Mouse (Mus musculus) MN1 (cell line): ENCODE measurements around the gene Umps.

ENCODE experiments used
- DNase-seq: peaks from one replicate; pipeline ENCODE4 v3.0.0-alpha.2; 2016; ENCODE audit warnings: low spot score

Gene Umps

DNA sequence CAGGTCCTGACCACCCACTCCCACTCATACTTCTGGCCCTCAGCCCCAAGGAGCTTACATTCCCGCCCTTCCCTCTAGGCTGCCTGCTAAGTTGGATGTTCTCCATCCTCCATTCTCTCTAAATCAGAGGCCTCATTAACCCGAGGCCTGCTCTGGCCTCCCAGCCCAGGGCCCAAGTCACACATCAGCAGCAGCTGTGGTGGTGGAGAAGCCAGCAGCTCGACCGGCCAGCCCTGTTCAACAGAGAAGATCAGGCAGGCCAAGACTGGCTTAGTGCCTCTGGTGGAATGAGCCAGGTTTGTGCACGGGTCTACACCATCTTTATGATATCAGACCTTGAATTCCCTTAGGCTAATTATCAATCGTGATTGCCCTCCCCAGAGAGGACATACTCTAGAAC is 36.1 kb downstream of the Umps start:
- no peak for DNase-seq

- DNase-seq: no peak
Measured at GRCm38 (mm10) chr16:33928788-33929462, 37.9 kb downstream of the Umps start.

GRCm38 (mm10) chr16:33927263-33927824 is 39.5 kb downstream of the Umps start:
- no peak for DNase-seq

DNA sequence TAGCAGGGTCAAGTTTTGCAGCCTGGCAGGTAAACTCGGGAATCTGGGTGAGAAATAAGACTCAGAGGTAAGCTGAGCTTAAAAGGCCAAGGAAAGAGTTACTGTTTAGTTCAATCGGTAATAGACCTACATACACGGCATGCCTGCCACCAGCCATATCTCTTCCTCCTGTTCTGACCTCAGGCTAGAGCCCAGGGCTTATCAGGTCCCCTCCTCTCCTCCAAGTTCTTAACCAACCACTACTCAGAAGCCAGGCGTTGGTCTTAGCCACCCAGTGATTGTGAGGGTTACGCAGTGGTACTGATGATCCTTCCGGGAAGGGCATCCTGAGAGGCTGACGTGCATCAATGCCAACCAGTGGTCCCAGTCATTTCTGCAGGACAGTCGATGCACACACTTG is 43.1 kb downstream of the Umps start:
- DNase-seq: no peak

DNA sequence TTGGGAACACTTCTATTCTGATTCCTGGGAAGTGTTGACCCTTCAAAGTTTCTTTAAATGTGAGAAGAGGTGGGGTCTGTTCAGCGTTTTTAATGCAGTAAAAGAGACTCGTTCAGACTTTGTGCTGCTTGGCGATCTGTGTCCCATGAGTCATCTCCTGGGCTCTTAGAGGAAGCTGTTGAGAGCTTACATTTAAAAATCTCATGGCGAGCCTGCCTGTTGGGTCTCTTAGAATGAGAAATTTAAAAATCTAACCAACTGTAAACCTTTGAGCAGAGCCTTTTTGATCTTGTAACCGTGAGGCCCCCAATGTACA is 43.9 kb downstream of the Umps start:
- no peak for DNase-seq

- no peak for DNase-seq
Measured at GRCm38 (mm10) chr16:33922111-33923000, 44.5 kb downstream of the Umps start.

DNA sequence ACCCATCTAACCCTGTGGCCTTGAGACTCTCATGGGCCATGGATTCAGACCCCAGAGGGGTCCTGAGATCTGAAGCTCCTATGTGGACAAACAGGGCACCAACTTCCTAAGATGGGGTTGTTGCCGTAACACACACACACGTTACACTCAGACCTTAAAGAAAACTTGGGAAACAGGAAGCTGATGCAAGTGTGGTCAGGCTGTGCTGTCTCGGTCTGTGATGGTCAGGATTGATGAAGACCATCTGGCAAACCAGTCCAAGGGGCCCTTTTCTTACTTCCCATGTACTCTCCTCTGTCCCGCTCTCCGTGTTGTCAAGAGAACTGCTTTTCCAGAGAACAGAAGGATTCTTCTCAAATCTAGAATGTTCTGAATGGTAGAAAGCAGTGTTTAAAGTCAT is 45.3 kb downstream of the Umps start:
- DNase-seq: no peak

- DNase-seq: no peak
Measured at GRCm38 (mm10) chr16:33917926-33918325, 48.9 kb downstream of the Umps start.

- no peak for DNase-seq
Measured at GRCm38 (mm10) chr16:33917390-33917789, 49.4 kb downstream of the Umps start.

DNA sequence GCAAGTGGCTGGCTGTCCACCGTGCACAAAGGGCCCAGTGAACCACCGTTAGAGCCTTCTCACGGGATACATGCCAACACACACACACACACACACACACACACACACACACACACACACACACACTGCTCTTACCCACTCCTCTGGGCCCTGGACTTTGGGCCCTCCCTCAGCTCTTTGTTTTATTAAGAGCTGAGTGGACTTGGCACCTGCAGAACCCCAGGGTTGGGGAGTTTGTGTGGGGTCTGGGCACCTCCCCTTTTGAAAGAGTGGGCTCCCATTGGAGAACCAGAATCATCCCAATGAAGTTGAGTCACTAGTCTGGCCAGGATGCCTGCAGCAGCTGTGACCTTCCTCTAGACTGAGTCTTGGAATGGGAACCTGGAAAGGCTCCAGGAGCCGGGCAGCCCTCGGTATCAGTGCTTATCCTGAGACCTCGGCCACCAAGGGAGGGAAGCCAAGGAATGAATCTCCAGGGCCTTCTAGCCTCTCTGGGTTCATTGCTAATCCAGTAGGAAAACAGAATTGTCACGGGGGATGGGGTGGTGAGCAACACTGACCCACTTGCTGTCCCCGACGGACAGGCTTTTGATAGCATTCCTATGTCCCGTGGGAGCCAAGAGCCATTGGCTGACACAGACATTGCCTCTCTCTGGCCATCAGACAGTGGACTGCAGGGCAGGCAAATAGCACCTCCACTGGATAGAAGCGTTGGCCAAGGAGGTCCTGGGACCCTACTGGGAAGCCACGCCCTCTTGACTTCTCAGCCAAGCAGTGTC is 50.2 kb downstream of the Umps start:
- peak; percentile 68 for DNase-seq

- DNase-seq: no peak
Measured at GRCm38 (mm10) chr16:33914997-33915396, 51.8 kb downstream of the Umps start.

- DNase-seq: no peak
Measured at GRCm38 (mm10) chr16:33908239-33908638, 58.6 kb downstream of the Umps start.
